Mouse (Mus musculus): ENCODE data around the gene Rnf187. TPM values are rescaled to one million over a fixed set of nuclear protein-coding genes. Genes with fewer than 3 reads are reported as not detected.

The Rnf187 gene
- total RNA-seq, 2 experiments from 2014 or later, result 88.8 to 90.3 TPM

DNA sequence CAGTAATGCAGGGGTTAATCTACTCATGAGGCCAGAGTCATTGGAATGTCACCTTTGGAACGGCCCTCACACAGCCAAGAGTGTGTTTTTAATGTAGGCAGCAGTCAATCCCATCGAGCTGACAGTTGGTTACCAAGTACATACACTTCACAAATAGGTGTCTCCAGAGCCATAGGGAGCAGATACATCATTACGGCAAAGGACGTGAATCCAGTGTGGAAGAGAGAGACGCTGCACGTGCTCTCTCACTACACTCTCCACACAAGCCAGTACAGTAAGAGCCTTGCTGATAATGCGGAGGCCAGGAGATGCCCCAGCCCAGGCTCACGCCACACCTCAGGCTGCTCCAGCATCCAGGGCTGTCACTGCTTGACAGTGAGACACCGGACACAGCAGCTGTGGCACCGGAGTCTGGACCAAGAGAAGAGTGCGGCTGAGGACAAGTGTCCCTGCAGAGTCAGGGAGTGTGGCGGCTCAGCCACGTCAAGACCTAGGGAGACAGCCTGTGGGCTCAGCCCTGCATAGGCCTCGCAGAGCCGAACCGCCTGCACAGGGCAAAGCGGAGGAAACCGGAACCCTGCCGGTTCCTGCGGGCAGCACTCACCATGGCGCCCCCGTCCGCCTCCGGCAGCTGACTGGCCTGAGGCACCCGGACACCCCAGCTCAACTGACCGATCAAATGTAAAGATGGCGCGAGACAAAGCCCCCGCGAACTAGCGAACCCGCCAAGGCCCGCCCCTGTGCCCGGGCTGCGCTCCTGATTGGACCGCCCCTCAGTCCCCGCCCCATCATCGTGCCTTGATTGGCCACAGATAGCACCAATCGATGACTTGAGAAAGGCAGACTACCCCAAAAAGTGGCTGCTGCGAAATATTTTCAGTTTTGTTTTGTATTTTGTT lies 35.0 kb downstream of the Rnf187 start, which contains the start of gene Zfp39:
Gene Zfp39 (minus strand): TSS at position 715 of the 899 bp plus-strand sequence.
- peak; percentile 98 for DNase-seq (ENCODE audit: low spot score)

DNA sequence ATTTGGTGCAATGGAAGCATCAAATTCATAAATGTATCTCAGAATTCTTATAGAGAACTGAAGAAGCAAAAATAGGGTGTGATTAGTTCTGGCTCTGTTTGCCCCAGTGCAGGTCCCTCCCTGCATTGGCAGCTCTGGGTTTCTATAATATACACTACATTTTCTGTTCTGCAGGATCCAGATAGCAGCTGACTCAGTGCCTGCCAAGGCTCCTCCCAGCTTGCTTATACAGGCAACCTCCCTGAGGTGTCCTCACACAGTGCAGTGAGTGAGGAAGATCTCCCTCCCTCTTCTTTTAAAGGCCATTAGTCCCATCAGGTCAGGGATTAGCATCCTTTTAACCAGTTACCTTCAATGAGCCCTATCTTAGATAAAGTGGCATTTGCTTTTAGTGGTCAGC lies 37.6 kb downstream of the Rnf187 start:
- DNase-seq (ENCODE audit: low spot score), result no peak

DNA sequence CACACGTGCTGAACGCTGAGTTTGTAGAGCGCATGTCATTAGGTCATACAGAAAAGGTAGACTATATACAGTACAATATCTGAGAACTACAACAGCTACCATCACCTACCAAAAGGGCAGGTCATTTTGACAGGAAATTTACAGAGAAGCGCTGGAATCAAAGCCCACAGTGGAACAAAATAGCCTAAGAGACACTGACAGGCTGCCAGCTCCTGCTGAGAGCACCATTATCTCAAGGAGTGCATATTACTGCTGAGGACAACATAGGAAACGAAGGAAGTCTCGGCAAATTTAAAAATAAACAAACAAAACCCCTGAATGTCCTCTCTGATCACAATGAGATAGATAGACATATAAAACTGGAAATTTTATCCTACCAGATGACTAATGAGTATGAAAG lies 41.2 kb downstream of the Rnf187 start:
- no peak for DNase-seq (ENCODE audit: low spot score)

DNA sequence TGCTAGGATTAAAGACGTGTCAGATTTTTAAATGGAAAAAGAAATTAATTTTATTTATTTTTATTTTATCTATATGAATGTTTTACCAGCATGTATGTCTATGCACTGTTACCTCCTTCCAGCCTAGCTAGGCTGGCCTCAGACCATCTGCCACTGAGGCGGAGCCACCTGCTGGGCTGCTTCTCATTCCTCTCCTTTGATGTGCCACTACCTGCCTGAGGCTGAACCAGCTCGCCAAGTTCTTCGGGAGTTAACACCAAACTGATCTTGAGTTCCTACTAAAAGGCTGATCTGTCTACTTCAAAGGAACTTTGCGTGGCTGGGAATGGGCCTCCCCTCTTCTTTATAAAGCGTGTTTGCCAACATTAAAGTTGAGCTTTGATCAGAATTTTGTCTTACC lies 44.3 kb downstream of the Rnf187 start:
- DNase-seq (ENCODE audit: low spot score), result no peak

DNA sequence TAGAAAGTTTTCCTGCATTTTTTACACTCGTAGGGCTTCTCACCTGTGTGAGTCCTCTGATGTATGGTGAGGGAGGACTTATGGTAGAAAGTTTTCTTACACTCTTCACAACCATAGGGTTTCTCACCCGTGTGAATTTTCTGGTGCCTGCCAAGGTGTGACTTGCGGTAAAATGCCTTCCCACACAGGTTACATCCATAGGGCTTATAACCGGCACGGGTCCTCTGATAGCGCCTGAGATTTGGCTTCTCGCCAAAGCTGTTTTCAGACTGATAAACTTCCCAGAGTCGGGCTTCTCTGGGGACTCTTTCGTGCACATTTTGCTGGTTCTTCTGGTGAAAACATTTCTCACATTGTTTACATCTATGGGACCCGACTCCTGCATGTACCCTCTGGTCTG lies 48.2 kb downstream of the Rnf187 start:
- no peak for DNase-seq (ENCODE audit: low spot score)

DNA sequence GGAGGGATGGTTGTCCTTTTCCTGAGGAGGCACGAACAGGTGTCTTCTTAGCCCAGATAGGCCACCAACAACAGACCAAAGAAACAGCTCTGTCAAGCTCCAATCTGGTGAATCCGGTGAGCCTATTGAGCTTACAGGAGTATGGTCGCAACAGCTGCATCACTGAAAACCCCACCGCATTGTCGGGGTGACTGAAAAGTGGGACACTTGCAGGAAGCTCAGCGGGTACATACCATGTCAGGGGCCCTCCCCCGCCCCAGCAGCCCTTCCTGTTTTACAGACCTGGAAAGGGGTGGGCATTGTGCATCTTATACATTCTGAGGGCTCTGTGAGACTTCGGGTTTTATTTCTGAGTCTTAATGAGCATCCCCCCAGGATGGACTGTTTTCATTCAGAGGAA lies 55.0 kb downstream of the Rnf187 start:
- DNase-seq (ENCODE audit: low spot score), result no peak

Small RNA genes within 50 kb of the gene (microRNA-seq; reads per million reads assigned to microRNA genes)
- gene Gm44313, result not detected

Other genes with a start within 250 kb of the Rnf187 start
- gene Olfr319, start 239.8 kb downstream of the Rnf187 start, total RNA-seq (2021), result not detected
- not detected for gene Olfr318, start 214.9 kb downstream of the Rnf187 start, total RNA-seq (2021)
- gene Olfr317, start 199.7 kb downstream of the Rnf187 start, total RNA-seq (2021), result not detected
- not detected for gene Olfr316, start 186.2 kb downstream of the Rnf187 start, total RNA-seq (2021)
- gene Olfr315, start 165.7 kb downstream of the Rnf187 start, total RNA-seq (2021), result not detected
- not detected for gene Olfr314, start 156.0 kb downstream of the Rnf187 start, total RNA-seq (2021)
- gene Fam183b, start 137.0 kb downstream of the Rnf187 start, total RNA-seq (2021), result not detected
- gene Olfr313, start 123.9 kb downstream of the Rnf187 start, total RNA-seq (2021), result not detected
- not detected for gene Olfr312, start 109.7 kb downstream of the Rnf187 start, total RNA-seq (2021)
- gene Olfr311, start 99.7 kb downstream of the Rnf187 start, total RNA-seq (2021), result not detected
- gene Gm12258, start 91.8 kb downstream of the Rnf187 start, total RNA-seq (2021), result under 1 TPM; 0.78 TPM
- 1 to 10 TPM in 1 of 2 experiments, under 1 TPM in 1; 0.82 to 1.2 TPM for gene 2810021J22Rik, start 71.7 kb downstream of the Rnf187 start, total RNA-seq (2021)
- gene Zfp39, start 34.7 kb downstream of the Rnf187 start, total RNA-seq (2021), result 1 to 10 TPM; 2.8 to 3.1 TPM
- gene Btnl10, start 21.0 kb downstream of the Rnf187 start, total RNA-seq (2021), result not detected
- gene Hist3h2ba, start 10.0 kb upstream of the Rnf187 start, total RNA-seq (2021), result under 1 TPM; 0.62 to 0.97 TPM
- gene Hist3h2a, start 15.8 kb upstream of the Rnf187 start, total RNA-seq (2021), result 10 to 100 TPM in 1 of 2 experiments, 1 to 10 TPM in 1; 9.1 to 11.1 TPM
- gene Trim17, start 15.8 kb upstream of the Rnf187 start, total RNA-seq (2021), result under 1 TPM; 0.31 to 0.41 TPM
- 1 to 10 TPM; 5.9 to 6.5 TPM for gene Trim11, start 39.2 kb upstream of the Rnf187 start, total RNA-seq (2021)
- 1,000 to 10,000 TPM; 1,684 to 1,873 TPM for gene Obscn, start 197.5 kb upstream of the Rnf187 start, total RNA-seq (2021)
- 1 to 10 TPM; 6.9 to 7.2 TPM for gene Iba57, start 224.8 kb upstream of the Rnf187 start, total RNA-seq (2021)
- gene Gjc2, start 244.3 kb upstream of the Rnf187 start, total RNA-seq (2021), result under 1 TPM; 0.23 to 0.33 TPM